Mouse (Mus musculus) retina, embryonic 14.5 days (tissue): Measurements from ENCODE around the gene Snx21.

Source experiments
- DNase-seq: peaks from one replicate; pipeline ENCODE4 v3.0.0-alpha.2; 2015; ENCODE audit warnings: low spot score

Gene Snx21

DNA sequence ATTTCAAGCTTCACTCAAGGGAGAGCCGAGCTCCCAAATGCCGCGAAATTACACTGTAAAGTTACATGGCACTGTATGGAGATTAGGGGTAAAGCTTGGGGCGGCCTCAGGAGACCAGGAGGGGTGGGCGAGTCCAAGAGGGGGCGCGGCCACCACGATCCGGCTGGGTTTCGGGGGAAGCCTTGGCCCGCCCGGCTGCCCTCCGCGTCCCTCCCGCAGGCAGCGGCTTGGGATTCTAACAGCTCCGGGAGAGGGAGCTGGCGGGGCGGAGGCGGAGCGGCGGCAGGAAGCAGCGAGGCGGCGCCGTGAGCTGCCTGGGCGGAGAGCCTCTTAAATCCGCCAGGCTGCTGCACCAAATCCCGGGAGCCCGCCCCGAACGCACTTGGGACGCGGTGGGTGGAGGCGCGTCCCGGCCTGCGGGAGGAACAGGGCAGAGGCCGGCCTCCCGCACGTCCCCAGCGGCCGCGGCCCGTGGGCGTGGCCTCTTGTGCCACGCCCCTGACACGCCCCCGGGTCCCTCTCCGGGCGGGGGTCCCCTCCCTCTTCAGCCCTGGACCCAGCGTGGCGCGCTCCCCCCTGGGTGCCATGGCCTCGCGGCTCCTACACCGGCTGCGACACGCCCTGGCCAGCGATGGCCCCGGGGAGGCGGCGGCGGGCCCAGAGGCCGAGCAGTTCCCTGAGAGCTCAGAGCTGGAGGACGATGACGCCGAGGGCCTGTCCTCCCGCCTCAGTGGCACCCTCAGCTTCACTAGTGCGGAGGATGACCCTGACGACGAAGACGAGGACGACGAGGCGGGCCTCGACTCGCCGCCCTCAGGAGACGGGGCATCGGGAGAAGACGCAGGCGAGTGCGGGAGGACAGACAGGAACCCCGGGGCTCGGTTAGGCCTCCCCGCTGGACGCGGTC lies at the start of gene Snx21:
Snx21 (plus strand) TSS at position 343 of the 907 bp plus-strand sequence.
- peak; percentile 88 for DNase-seq

GRCm38 (mm10) chr2:164737377-164738090 lies 48.1 kb upstream of the Snx21 start:
- DNase-seq, result no peak

- no peak for DNase-seq
These were observed 45.7 kb upstream of the Snx21 start for GRCm38 (mm10) chr2:164739876-164740275.

GRCm38 (mm10) chr2:164744987-164745386 lies 40.6 kb upstream of the Snx21 start:
- DNase-seq, result no peak

GRCm38 (mm10) chr2:164745843-164746479 lies 39.7 kb upstream of the Snx21 start, which contains the start of the genes Wfdc3 and Dnttip1:
TSS of gene Wfdc3 (minus strand) at chr2:164745931.
TSS of gene Dnttip1 (plus strand) at chr2:164745983.
- DNase-seq, result peak; percentile 95

DNA sequence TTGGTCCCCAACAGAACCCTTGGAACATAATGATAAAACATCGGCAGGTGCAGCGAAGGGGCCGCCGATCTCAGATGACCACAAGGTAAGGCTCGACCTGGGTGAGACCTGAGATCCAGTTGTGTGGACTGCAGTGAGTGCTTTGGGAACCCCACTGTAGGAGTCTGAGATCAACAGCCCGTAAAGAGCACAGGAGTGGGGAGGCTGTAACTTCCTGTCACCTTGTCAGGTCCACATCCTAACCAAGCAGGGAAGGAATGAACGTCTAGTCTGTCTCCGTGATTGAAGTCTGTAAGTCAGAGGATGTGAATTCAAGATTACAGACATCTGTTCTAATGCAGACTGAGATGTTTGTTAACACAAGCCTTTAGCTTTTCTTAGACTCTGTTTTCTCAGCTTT lies 38.9 kb upstream of the Snx21 start:
- no peak for DNase-seq

- DNase-seq, result no peak
These were observed 37.4 kb upstream of the Snx21 start for GRCm38 (mm10) chr2:164748191-164748590.

DNA sequence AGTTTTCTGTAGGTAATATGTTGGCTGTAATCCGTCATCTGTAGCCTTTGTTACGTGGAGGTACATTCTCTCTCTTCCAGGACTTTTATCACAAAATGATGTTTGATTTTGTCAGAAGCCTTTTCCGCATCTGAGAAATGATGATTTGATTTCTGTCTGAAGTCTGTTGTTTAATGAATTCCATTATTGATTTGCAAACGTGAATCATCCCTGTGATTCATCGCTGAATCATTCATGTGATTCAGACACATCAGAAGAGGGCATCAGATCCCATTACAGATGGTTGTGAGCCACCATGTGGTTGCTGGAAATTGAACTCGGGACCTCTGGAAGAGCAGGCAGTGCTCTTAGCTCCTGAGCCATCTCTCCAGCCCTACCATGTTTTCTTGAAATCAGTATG lies 36.6 kb upstream of the Snx21 start:
- no peak for DNase-seq

- no peak for DNase-seq
These were observed 33.2 kb upstream of the Snx21 start for GRCm38 (mm10) chr2:164752454-164752853.

- no peak for DNase-seq
These were observed 31.5 kb upstream of the Snx21 start for GRCm38 (mm10) chr2:164754105-164754504.

DNA sequence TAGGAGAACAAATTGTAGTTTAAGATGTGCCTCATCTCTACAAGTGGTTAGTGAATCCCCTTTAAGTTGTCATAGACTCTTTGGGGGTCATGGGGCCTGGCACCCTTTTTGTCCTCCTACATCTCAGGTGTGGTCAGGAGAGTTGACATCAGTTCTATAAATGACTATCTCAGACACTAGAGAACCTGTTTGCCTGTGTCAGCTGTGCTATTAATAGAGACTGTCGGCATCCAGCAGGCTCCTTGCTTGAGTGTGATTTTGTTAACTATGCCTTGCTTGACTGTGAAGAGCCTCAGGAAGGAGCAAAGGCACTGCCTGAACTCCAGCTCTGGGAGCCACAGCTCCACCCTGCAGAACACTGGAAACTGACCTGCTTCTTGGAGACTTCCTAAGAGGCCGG lies 30.8 kb upstream of the Snx21 start:
- DNase-seq, result no peak

GRCm38 (mm10) chr2:164757841-164758240 lies 27.8 kb upstream of the Snx21 start:
- DNase-seq, result no peak

GRCm38 (mm10) chr2:164758692-164759091 lies 26.9 kb upstream of the Snx21 start:
- no peak for DNase-seq

- DNase-seq, result no peak
These were observed 25.4 kb upstream of the Snx21 start for GRCm38 (mm10) chr2:164760059-164760833.

- no peak for DNase-seq
These were observed 24.1 kb upstream of the Snx21 start for GRCm38 (mm10) chr2:164761502-164761901.

- DNase-seq, result no peak
These were observed 23.7 kb upstream of the Snx21 start for GRCm38 (mm10) chr2:164761971-164762370.

GRCm38 (mm10) chr2:164762593-164762992 lies 23.0 kb upstream of the Snx21 start:
- no peak for DNase-seq

DNA sequence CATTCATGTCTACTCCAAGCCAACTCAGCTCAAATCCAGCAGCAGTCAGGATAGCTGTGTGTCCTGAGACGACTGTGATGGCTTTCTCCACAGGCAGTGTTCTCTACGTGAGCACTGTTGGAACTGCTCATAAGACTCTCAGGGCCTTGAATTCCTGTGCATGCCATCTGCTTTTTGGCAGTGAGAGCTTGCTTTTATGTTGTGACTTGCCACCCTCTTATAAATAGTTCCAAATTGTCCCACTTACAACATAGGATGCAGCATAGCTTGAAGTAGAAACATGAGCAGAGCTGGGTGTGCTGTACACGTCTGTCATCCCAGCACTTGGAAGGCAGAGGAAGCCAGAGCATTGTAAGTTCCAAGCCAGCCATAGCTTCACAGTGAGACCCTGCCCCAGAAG lies 19.8 kb upstream of the Snx21 start:
- DNase-seq, result no peak

GRCm38 (mm10) chr2:164767812-164768540 lies 17.6 kb upstream of the Snx21 start:
- DNase-seq, result no peak

DNA sequence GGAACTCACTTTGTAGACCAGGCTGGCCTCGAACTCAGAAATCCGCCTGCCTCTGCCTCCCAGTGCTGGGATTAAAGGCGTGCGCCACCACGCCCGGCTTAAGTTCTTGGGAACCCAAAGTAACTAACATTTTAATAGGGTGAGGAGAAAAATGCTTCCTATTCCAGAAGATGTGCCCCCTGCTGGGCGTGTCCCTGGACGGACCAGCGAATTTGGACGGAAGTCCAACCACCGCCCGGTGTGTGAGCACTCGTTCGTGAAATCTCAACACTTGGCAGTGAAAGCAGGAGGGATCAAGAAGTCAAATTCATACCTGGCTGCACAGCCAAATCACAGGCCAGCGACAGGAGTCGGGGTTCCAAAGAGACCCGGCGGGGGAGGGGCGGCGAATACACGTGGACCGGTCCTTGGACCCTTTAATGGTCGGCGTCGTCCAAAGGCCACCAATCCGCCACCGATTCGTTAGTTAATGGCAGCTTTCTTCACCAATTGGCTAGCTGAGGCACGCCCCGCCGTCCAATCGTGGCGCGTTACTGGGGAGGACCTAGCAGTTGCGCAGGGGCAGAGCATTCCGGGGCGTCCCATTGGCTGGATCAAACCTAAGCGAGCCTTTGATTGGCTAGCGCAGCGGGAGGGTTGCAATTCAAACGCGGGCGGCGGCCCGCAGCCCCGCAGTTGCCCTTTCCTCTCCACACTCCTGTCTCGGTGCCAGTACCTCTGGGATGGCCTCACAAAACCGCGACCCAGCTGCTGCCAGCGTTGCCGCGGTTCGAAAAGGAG lies 16.2 kb upstream of the Snx21 start, which contains the start of gene Ube2c:
Ube2c (plus strand) TSS at position 641 of the 780 bp plus-strand sequence.
- peak; percentile 100 for DNase-seq
